Mouse (Mus musculus): Measurements from ENCODE around the gene Hnrnpa3. TPM values are rescaled to one million over a fixed set of nuclear protein-coding genes. Genes with fewer than 3 reads are reported as not detected.
A peak's percentile ranks its signal among the peaks of the same experiment; 100 is the strongest.

The Hnrnpa3 gene
- total and polyA plus RNA-seq, 3 experiments: 126 to 437 (median 342) TPM

GRCm38 (mm10) chr2:75614577-75614976, 44.5 kb upstream of the Hnrnpa3 start:
- peaks cover 2 to 12% of the 10 kb centered on the region in 2 experiments; a peak in 3 of 4 replicates for H3K4me1 ChIP-seq (ENCODE audit: control insufficient read depth in 1 of 2, insufficient read depth in 2 of 2, low read length in 2 of 2)
- H3K9ac ChIP-seq (ENCODE audit: control insufficient read depth, low read depth, low read length, poor library complexity, severe bottlenecking): no peak overlapping the region
- TF ChIP-seq MYB (IDR thresholded peaks at IDR 0.05; ENCODE audit: low read depth, low read length) (no peak), HCFC1 (IDR thresholded peaks at IDR 0.05; ENCODE audit: low read depth, low read length) (no peak)
- no peak for DNase-seq (ENCODE audit: low read depth, low spot score)
- H3K27me3 ChIP-seq (ENCODE audit: control insufficient read depth in 1 of 2, insufficient read depth in 2 of 2, low read length in 2 of 2): peaks cover 0 to 4% of the 10 kb centered on the region in 2 experiments; a peak in 1 of 4 replicates
- H3K9me3 ChIP-seq (replicated peaks; ENCODE audit: insufficient read depth, low read length): no peaks in the 10 kb centered on the region
- no peak overlapping the region for H3K27ac ChIP-seq (ENCODE audit: control insufficient read depth, low read depth, low read length)
- H3K79me2 ChIP-seq (ENCODE audit: control insufficient read depth, insufficient read depth, low read length, poor library complexity): no peaks in the 10 kb centered on the region
- peaks cover 0 to 7% of the 10 kb centered on the region in 2 experiments; a peak in 2 of 4 replicates for H3K36me3 ChIP-seq (ENCODE audit: control insufficient read depth in 1 of 2, insufficient read depth in 2 of 2, low read length in 2 of 2)
- no peak overlapping the region for H3K4me3 ChIP-seq (ENCODE audit: control insufficient read depth in 1 of 2, insufficient read depth in 1 of 2, low read depth in 2 of 2, low read length in 2 of 2)

GRCm38 (mm10) chr2:75616911-75617310, 42.1 kb upstream of the Hnrnpa3 start:
- TF ChIP-seq MYB (IDR thresholded peaks at IDR 0.05; ENCODE audit: low read depth, low read length) (no peak), SIN3A (IDR thresholded peaks at IDR 0.05; ENCODE audit: low read length) (no peak), ETS1 (IDR thresholded peaks at IDR 0.05; ENCODE audit: low read depth, low read length) (no peak), POLR2AphosphoS5 (IDR thresholded peaks at IDR 0.05; ENCODE audit: borderline replicate concordance, low read depth, low read length) (no peak), MAZ (IDR thresholded peaks at IDR 0.05; ENCODE audit: low read depth, low read length) (no peak), NELFE (IDR thresholded peaks at IDR 0.05; ENCODE audit: low read depth, low read length) (no peak), TBP (IDR thresholded peaks at IDR 0.05; ENCODE audit: low read depth, low read length) (no peak), GATA1 (IDR thresholded peaks at IDR 0.05; ENCODE audit: low read depth, low read length) (no peak), TCF12 (IDR thresholded peaks at IDR 0.05; ENCODE audit: low read depth, low read length) (no peak), POLR2AphosphoS2 (IDR thresholded peaks at IDR 0.05; ENCODE audit: low read length) (no peak), JUND (IDR thresholded peaks at IDR 0.05; ENCODE audit: low read depth, low read length) (no peak), ZKSCAN1 (IDR thresholded peaks at IDR 0.05; ENCODE audit: low read depth, low read length) (no peak), ZNF384 (IDR thresholded peaks at IDR 0.05; ENCODE audit: low read depth, low read length) (no peak), RCOR1 (IDR thresholded peaks at IDR 0.05; ENCODE audit: low read depth, low read length) (no peak)

GRCm38 (mm10) chr2:75618712-75619111, 40.3 kb upstream of the Hnrnpa3 start:
- no peak for DNase-seq (ENCODE audit: low read depth, low spot score)
- H3K36me3 ChIP-seq (ENCODE audit: control insufficient read depth in 1 of 2, insufficient read depth in 2 of 2, low read length in 2 of 2): peaks cover 0 to under 1% of the 10 kb centered on the region in 2 experiments; a peak in 1 of 4 replicates
- H3K4me1 ChIP-seq (ENCODE audit: control insufficient read depth in 1 of 2, insufficient read depth in 2 of 2, low read length in 2 of 2): peaks cover 0 to 1% of the 10 kb centered on the region in 2 experiments; a peak in 2 of 4 replicates
- no peak overlapping the region for H3K27ac ChIP-seq (ENCODE audit: control insufficient read depth, low read depth, low read length)
- no peaks in the 10 kb centered on the region for H3K79me2 ChIP-seq (ENCODE audit: control insufficient read depth, insufficient read depth, low read length, poor library complexity)
- no peak overlapping the region for H3K9ac ChIP-seq (ENCODE audit: control insufficient read depth, low read depth, low read length, poor library complexity, severe bottlenecking)
- H3K9me3 ChIP-seq (replicated peaks; ENCODE audit: insufficient read depth, low read length): no peaks in the 10 kb centered on the region
- H3K27me3 ChIP-seq (ENCODE audit: control insufficient read depth in 1 of 2, insufficient read depth in 2 of 2, low read length in 2 of 2): peaks cover 0 to 4% of the 10 kb centered on the region in 2 experiments; a peak in 3 of 4 replicates
- TF ChIP-seq ZKSCAN1 (IDR thresholded peaks at IDR 0.05; ENCODE audit: low read depth, low read length) (no peak), USF2 (IDR thresholded peaks at IDR 0.05; ENCODE audit: borderline replicate concordance in 1 of 2, insufficient read depth in 1 of 2, low read depth in 1 of 2, low read length in 2 of 2) (no peak), EP300 (IDR thresholded peaks at IDR 0.05; ENCODE audit: low read depth in 1 of 2, low read length in 2 of 2) (no peak), ZMIZ1 (IDR thresholded peaks at IDR 0.05; ENCODE audit: low read depth, low read length) (no peak), GABPA (IDR thresholded peaks at IDR 0.05; ENCODE audit: low read depth, low read length) (no peak), ZC3H11A (IDR thresholded peaks at IDR 0.05; ENCODE audit: low read depth, low read length) (no peak), BHLHE40 (IDR thresholded peaks at IDR 0.05; ENCODE audit: borderline replicate concordance, low read depth, low read length) (no peak), MEF2A (IDR thresholded peaks at IDR 0.05; ENCODE audit: extremely low read depth, insufficient replicate concordance, low read depth, low read length, poor library complexity, severe bottlenecking) (no peak), CHD1 (IDR thresholded peaks at IDR 0.05; ENCODE audit: low read depth, low read length) (no peak), MAX (IDR thresholded peaks at IDR 0.05; ENCODE audit: low read length) (no peak), SMC3 (IDR thresholded peaks at IDR 0.05; ENCODE audit: low read depth, low read length) (no peak)
- H3K4me3 ChIP-seq (ENCODE audit: control insufficient read depth in 1 of 2, insufficient read depth in 1 of 2, low read depth in 2 of 2, low read length in 2 of 2): no peak overlapping the region

More at GRCm38 (mm10) chr2:75616911-75617310, 42.1 kb upstream of the Hnrnpa3 start:
- Histone ChIP-seq H3K27ac (ENCODE audit: control insufficient read depth, low read depth, low read length) (no peak overlapping the region), H3K36me3 (ENCODE audit: control insufficient read depth in 1 of 2, insufficient read depth in 2 of 2, low read length in 2 of 2) (peaks cover 0 to 7% of the 10 kb centered on the region in 2 experiments; a peak in 2 of 4 replicates), H3K27me3 (ENCODE audit: control insufficient read depth in 1 of 2, insufficient read depth in 2 of 2, low read length in 2 of 2) (peaks cover 0 to 4% of the 10 kb centered on the region in 2 experiments; a peak in 3 of 4 replicates), H3K79me2 (ENCODE audit: control insufficient read depth, insufficient read depth, low read length, poor library complexity) (no peaks in the 10 kb centered on the region), H3K9ac (ENCODE audit: control insufficient read depth, low read depth, low read length, poor library complexity, severe bottlenecking) (no peak overlapping the region), H3K9me3 (replicated peaks; ENCODE audit: insufficient read depth, low read length) (no peaks in the 10 kb centered on the region), H3K4me1 (ENCODE audit: control insufficient read depth in 1 of 2, insufficient read depth in 2 of 2, low read length in 2 of 2) (peaks cover 2 to 12% of the 10 kb centered on the region in 2 experiments; a peak in 3 of 4 replicates), H3K4me3 (ENCODE audit: control insufficient read depth in 1 of 2, insufficient read depth in 1 of 2, low read depth in 2 of 2, low read length in 2 of 2) (no peak overlapping the region)
- peak; percentile 36 for DNase-seq (ENCODE audit: low read depth, low spot score)
